Mouse (Mus musculus) ES-Bruce4 (cell line): ENCODE results near the gene Prkg1.

Experiments
- CTCF ChIP-seq: IDR thresholded peaks from one replicate; pipeline ENCODE4 v1.8.1; 2011; ENCODE audit warnings: low read depth, low read length
- EP300 ChIP-seq: IDR thresholded peaks from 2 replicates; pipeline ENCODE4 v1.6.1; 2011; ENCODE audit warnings: low read depth, low read length; ENCODE audit not compliant: insufficient read depth
- POLR2A ChIP-seq: IDR thresholded peaks from one replicate; pipeline ENCODE4 v1.8.1; 2011; ENCODE audit warnings: low read length; ENCODE audit not compliant: insufficient read depth

- TF ChIP-seq POLR2A, result no peak
- TF ChIP-seq CTCF, result peak; percentile 47
- no peak for TF ChIP-seq EP300
Measured at GRCm38 (mm10) chr19:31703991-31704390, 60.8 kb downstream of the Prkg1 start.
